Mouse (Mus musculus) CH12.LX (cell line): ENCODE results near the gene Slc38a3. TPM values are rescaled to one million over a fixed set of nuclear protein-coding genes. Genes with fewer than 3 reads are reported as not detected.

Source experiments
- DNase-seq: peaks from one replicate; pipeline ENCODE4 v3.0.0-alpha.2; 2013; ENCODE audit errors: extremely low read depth
- H3K27ac ChIP-seq: 2 replicates; pipeline ENCODE4 v1.5.1; 2012; ENCODE audit warnings: low read depth, mild to moderate bottlenecking, control low read depth, moderate library complexity; ENCODE audit not compliant: insufficient read depth
- H3K27me3 ChIP-seq: replicated peaks from 2 replicates; pipeline ENCODE3; 2012; ENCODE audit warnings: inconsistent platforms
- H3K36me3 ChIP-seq, 2 experiments: replicated peaks in 1 of 2; 2 replicates each; pipeline versions ENCODE3 to v1.6.1; 2012; ENCODE audit warnings: inconsistent platforms in 1 of 2, low read length in 1 of 2, mild to moderate bottlenecking in 1 of 2, mixed read lengths in 1 of 2, moderate library complexity in 1 of 2; ENCODE audit not compliant: control insufficient read depth in 1 of 2, insufficient read depth in 1 of 2
- H3K4me1 ChIP-seq, 2 experiments: 2 replicates each; pipeline ENCODE4 v1.6.1; 2012; ENCODE audit warnings: inconsistent platforms in 1 of 2, moderate library complexity in 1 of 2; ENCODE audit not compliant: insufficient read depth in 2 of 2, control insufficient read depth in 1 of 2
- H3K4me2 ChIP-seq: 2 replicates; pipeline ENCODE4 v1.6.1; 2012; ENCODE audit warnings: low read depth, mild to moderate bottlenecking, control low read depth; ENCODE audit not compliant: poor library complexity, insufficient read depth, severe bottlenecking
- H3K4me3 ChIP-seq, 3 experiments: fragments of 150-350 bp in 1 of 3; sonication (generic) in 1 of 3; replicated peaks in 1 of 3; 2 replicates each; pipeline versions ENCODE3 to v1.5.1; 2011 to 2012; ENCODE audit warnings: low read depth in 2 of 3, low read length in 2 of 3, mild to moderate bottlenecking in 2 of 3, moderate library complexity in 2 of 3, control low read depth in 1 of 3, improper control_type of control experiment in 1 of 3, inconsistent platforms in 1 of 3, mixed read lengths in 1 of 3; ENCODE audit not compliant: poor library complexity in 1 of 3
- H3K79me2 ChIP-seq: replicated peaks from 2 replicates; pipeline ENCODE4 v1.6.1; 2012; ENCODE audit warnings: mild to moderate bottlenecking, moderate library complexity; ENCODE audit not compliant: control insufficient read depth, poor library complexity, insufficient read depth, severe bottlenecking; ENCODE audit errors: extremely low read depth
- H3K9ac ChIP-seq: 2 replicates; pipeline ENCODE4 v1.6.1; 2012; ENCODE audit warnings: low read depth, mild to moderate bottlenecking, control low read depth, moderate library complexity; ENCODE audit not compliant: insufficient read depth
- H3K9me3 ChIP-seq: replicated peaks from 2 replicates; pipeline ENCODE3; 2012; ENCODE audit warnings: low read length, inconsistent platforms, mixed read lengths
- BHLHE40 ChIP-seq: IDR thresholded peaks from 2 replicates; pipeline ENCODE4 v1.6.1; 2011; ENCODE audit warnings: mild to moderate bottlenecking, low read depth, low read length, improper control_type of control experiment
- CHD1 ChIP-seq: IDR thresholded peaks from 2 replicates; pipeline ENCODE4 v1.6.1; 2012; ENCODE audit warnings: low read depth, low read length, improper control_type of control experiment, inconsistent platforms
- CHD2 ChIP-seq: IDR thresholded peaks from 2 replicates; pipeline ENCODE4 v1.6.1; 2011; ENCODE audit warnings: low read length, improper control_type of control experiment
- CTCF ChIP-seq, 2 experiments: IDR thresholded peaks in 1 of 2; conservative IDR thresholded peaks in 1 of 2; 2 replicates each; pipeline ENCODE4 v1.5.1; 2011 to 2012; ENCODE audit warnings: low read depth in 2 of 2, low read length in 2 of 2, improper control_type of control experiment in 1 of 2, inconsistent platforms in 1 of 2, mild to moderate bottlenecking in 1 of 2, moderate library complexity in 1 of 2
- E2F4 ChIP-seq: IDR thresholded peaks from 2 replicates; pipeline ENCODE4 v1.6.1; 2011; ENCODE audit warnings: low read depth, low read length, improper control_type of control experiment; ENCODE audit not compliant: insufficient replicate concordance
- ELF1 ChIP-seq: IDR thresholded peaks from 2 replicates; pipeline ENCODE4 v1.6.1; 2014; ENCODE audit warnings: low read depth, mild to moderate bottlenecking, inconsistent platforms, low read length, improper control_type of control experiment
- EP300 ChIP-seq: IDR thresholded peaks from 2 replicates; pipeline ENCODE4 v1.6.1; 2011; ENCODE audit warnings: low read length, improper control_type of control experiment
- ETS1 ChIP-seq: conservative IDR thresholded peaks from 2 replicates; pipeline ENCODE4 v1.6.1; 2012; ENCODE audit warnings: low read depth, mild to moderate bottlenecking, inconsistent platforms, low read length, improper control_type of control experiment, moderate library complexity
- GABPA ChIP-seq: IDR thresholded peaks from 2 replicates; pipeline ENCODE4 v1.6.1; 2012; ENCODE audit warnings: low read depth, low read length, improper control_type of control experiment, inconsistent platforms; ENCODE audit not compliant: insufficient replicate concordance
- HCFC1 ChIP-seq: IDR thresholded peaks from 2 replicates; pipeline ENCODE4 v1.6.1; 2012; ENCODE audit warnings: low read depth, mild to moderate bottlenecking, inconsistent platforms, low read length, improper control_type of control experiment
- IRF4 ChIP-seq: IDR thresholded peaks from 2 replicates; pipeline ENCODE4 v1.6.1; 2014; ENCODE audit warnings: low read depth, mild to moderate bottlenecking, inconsistent platforms, low read length, improper control_type of control experiment
- JUN ChIP-seq: IDR thresholded peaks from 2 replicates; pipeline ENCODE4 v1.6.1; 2011; ENCODE audit warnings: low read depth, mild to moderate bottlenecking, low read length, improper control_type of control experiment, moderate library complexity; ENCODE audit not compliant: insufficient read depth
- JUND ChIP-seq: conservative IDR thresholded peaks from 2 replicates; pipeline ENCODE4 v1.6.1; 2011; ENCODE audit warnings: low read depth, low read length, improper control_type of control experiment
- KAT2A ChIP-seq: IDR thresholded peaks from 2 replicates; pipeline ENCODE4 v1.6.1; 2012; ENCODE audit warnings: low read length, improper control_type of control experiment, inconsistent platforms; ENCODE audit not compliant: insufficient replicate concordance
- MAFK ChIP-seq: IDR thresholded peaks from 2 replicates; pipeline ENCODE4 v1.6.1; 2011; ENCODE audit warnings: low read length, improper control_type of control experiment; ENCODE audit not compliant: insufficient replicate concordance
- MAX ChIP-seq: IDR thresholded peaks from 2 replicates; pipeline ENCODE4 v1.6.1; 2011; ENCODE audit warnings: low read length, improper control_type of control experiment
- MAZ ChIP-seq: IDR thresholded peaks from 2 replicates; pipeline ENCODE4 v1.6.1; 2012; ENCODE audit warnings: low read depth, mild to moderate bottlenecking, inconsistent platforms, low read length, improper control_type of control experiment, moderate library complexity
- MEF2A ChIP-seq: IDR thresholded peaks from 2 replicates; pipeline ENCODE4 v1.6.1; 2014; ENCODE audit warnings: low read depth, mild to moderate bottlenecking, inconsistent platforms, low read length, improper control_type of control experiment, borderline replicate concordance
- MXI1 ChIP-seq: IDR thresholded peaks from 2 replicates; pipeline ENCODE4 v1.6.1; 2011; ENCODE audit warnings: mild to moderate bottlenecking, low read depth, low read length, improper control_type of control experiment
- MYC ChIP-seq: IDR thresholded peaks from 2 replicates; pipeline ENCODE4 v1.6.1; 2011; ENCODE audit warnings: low read depth, mild to moderate bottlenecking, improper control_type of control experiment, low read length
- NELFE ChIP-seq: IDR thresholded peaks from 2 replicates; pipeline ENCODE4 v1.6.1; 2011; ENCODE audit warnings: low read depth, low read length, improper control_type of control experiment
- NRF1 ChIP-seq: IDR thresholded peaks from 2 replicates; pipeline ENCODE4 v1.6.1; 2014; ENCODE audit warnings: low read depth, mild to moderate bottlenecking, inconsistent platforms, low read length, improper control_type of control experiment, moderate library complexity
- PAX5 ChIP-seq: IDR thresholded peaks from 2 replicates; pipeline ENCODE4 v1.6.1; 2012; ENCODE audit warnings: low read length, inconsistent platforms, mixed read lengths
- POLR2A ChIP-seq: IDR thresholded peaks from 2 replicates; pipeline ENCODE4 v1.6.1; 2011; ENCODE audit warnings: low read depth, mild to moderate bottlenecking, improper control_type of control experiment, low read length
- POLR2AphosphoS2 ChIP-seq: IDR thresholded peaks from 2 replicates; pipeline ENCODE4 v1.6.1; 2011; ENCODE audit warnings: low read depth, low read length, improper control_type of control experiment
- RAD21 ChIP-seq: IDR thresholded peaks from 2 replicates; pipeline ENCODE4 v1.6.1; 2011; ENCODE audit warnings: low read depth, mild to moderate bottlenecking, low read length, improper control_type of control experiment, moderate library complexity
- SIN3A ChIP-seq: IDR thresholded peaks from 2 replicates; pipeline ENCODE4 v1.6.1; 2012; ENCODE audit warnings: low read length, improper control_type of control experiment, inconsistent platforms
- SMC3 ChIP-seq: IDR thresholded peaks from 2 replicates; pipeline ENCODE4 v1.6.1; 2011; ENCODE audit warnings: low read depth, low read length, improper control_type of control experiment
- TBP ChIP-seq: conservative IDR thresholded peaks from 2 replicates; pipeline ENCODE4 v1.6.1; 2011; ENCODE audit warnings: low read depth, low read length, improper control_type of control experiment
- TCF12 ChIP-seq: IDR thresholded peaks from 2 replicates; pipeline ENCODE4 v1.6.1; 2014; ENCODE audit warnings: low read depth, mild to moderate bottlenecking, inconsistent platforms, low read length, improper control_type of control experiment
- UBTF ChIP-seq: IDR thresholded peaks from 2 replicates; pipeline ENCODE4 v1.6.1; 2012; ENCODE audit warnings: low read depth, mild to moderate bottlenecking, inconsistent platforms, low read length, improper control_type of control experiment, moderate library complexity
- USF1 ChIP-seq: IDR thresholded peaks from 2 replicates; pipeline ENCODE4 v1.6.1; 2014; ENCODE audit warnings: low read depth, mild to moderate bottlenecking, inconsistent platforms, low read length, improper control_type of control experiment
- USF2 ChIP-seq: conservative IDR thresholded peaks from 2 replicates; pipeline ENCODE4 v1.6.1; 2011; ENCODE audit warnings: low read depth, low read length, improper control_type of control experiment
- ZNF384 ChIP-seq: IDR thresholded peaks from 2 replicates; pipeline ENCODE4 v1.6.1; 2012; ENCODE audit warnings: low read depth, low read length, improper control_type of control experiment, inconsistent platforms
- dilution Hi-C: fragments of 300-500 bp; cut with MboI; formaldehyde crosslinking; loops from 2 replicates; pipeline ENCODE4 v1.14.3; 2020; ENCODE audit warnings: low sequenced_read_pairs; ENCODE audit not compliant: extremely low pct_unique_long_range_greater_than_20kb, extremely low pct_ligation_motif_present
- in situ Hi-C: fragments of 300-500 bp; cut with MboI; formaldehyde crosslinking; loops from 3 replicates; pipeline ENCODE4 v1.14.3; 2019; ENCODE audit warnings: low sequenced_read_pairs, low pct_ligation_motif_present, low pct_unique_long_range_greater_than_20kb, mixed read lengths
- polyA plus RNA-seq: library from polyadenylated mRNA; unstranded; fragments of >175 nt; gene quantifications from 2 replicates; pipeline ENCODE4 v1.2.1, GENCODE M21; 2012; ENCODE audit warnings: low read depth; ENCODE audit not compliant: insufficient read length
- total RNA-seq, 2 experiments: library from RNA; depleted of rRNA; stranded (reverse); fragments of 300-350 nt in 1 of 2; fragments of >200 nt in 1 of 2; gene quantifications; 2 replicates each; pipeline ENCODE4 v1.2.3; 2012 to 2014

The Slc38a3 gene
- total and polyA plus RNA-seq, 3 experiments = 0.04 TPM; not detected in 2

GRCm38 (mm10) chr9:107629411-107629730, 40.0 kb downstream of the Slc38a3 start:
- H3K9me3 ChIP-seq = no peaks in the 10 kb centered on the region
- dilution Hi-C loops = no loop called here
- peaks cover 28 to 64% of the 10 kb centered on the region in 2 experiments for H3K36me3 ChIP-seq
- TF ChIP-seq CHD2 (no peak), EP300 (no peak), ELF1 (no peak), RAD21 (no peak), SIN3A (peak; percentile 37; the same call in 1 of the 2 replicates), E2F4 (no peak), TCF12 (no peak), CTCF (conservative IDR thresholded peaks at IDR 0.05 in 1 of 2, IDR thresholded peaks at IDR 0.05 in 1 of 2; ENCODE audit: low read depth in 2 of 2, low read length in 2 of 2) (no peak), KAT2A (no peak), MEF2A (no peak), MYC (no peak), POLR2AphosphoS2 (no peak), IRF4 (no peak), TBP (0 out of 2 replicates have a peak, but pooled peaks have one; percentile 8), NRF1 (no peak), POLR2A (peak; percentile 59; the same call in 1 of the 2 replicates), SMC3 (no peak), NELFE (no peak), UBTF (no peak), USF2 (no peak), MAX (no peak), MXI1 (no peak), HCFC1 (no peak), PAX5 (no peak), JUND (no peak), ZNF384 (no peak), ETS1 (no peak), MAZ (0 out of 2 replicates have a peak, but pooled peaks have one; percentile 24), JUN (no peak), GABPA (no peak), BHLHE40 (no peak), MAFK (no peak), USF1 (no peak), CHD1 (no peak)
- TF ChIP-seq, all 38 proteins: peak for 4
- H3K79me2 ChIP-seq = peaks cover 74% of the 10 kb centered on the region
- peak overlapping the region; percentile 56 for H3K4me2 ChIP-seq
- H3K4me1 ChIP-seq = peaks cover 35 to 80% of the 10 kb centered on the region in 2 experiments
- H3K9ac ChIP-seq = peak overlapping the region; percentile 39
- DNase-seq = peak; percentile 60
- peak overlapping the region; percentile 88 for H3K27ac ChIP-seq
- in situ Hi-C loops = no loop called here
- H3K4me3 ChIP-seq = peak overlapping the region; percentile 48 to 59 (median 52)
- H3K27me3 ChIP-seq = no peaks in the 10 kb centered on the region
